Mouse (Mus musculus) hematopoietic multipotent progenitor cell, adult 10-12 weeks (in vitro differentiated cells): ENCODE data around the gene Tekt1. TPM values are rescaled to one million over a fixed set of nuclear protein-coding genes. Genes with fewer than 3 reads are reported as not detected.

Source experiments
- polyA plus RNA-seq: library from polyadenylated mRNA; stranded (reverse); fragments of >175 nt; gene quantifications from 2 replicates; pipeline ENCODE4 v1.2.3, GENCODE M21; 2012; ENCODE audit warnings: low replicate concordance

Tekt1 gene
- polyA plus RNA-seq, result not detected in 2 replicates

GRCm38 (mm10) chr11:72362347-72362741, at the start of gene Tekt1:
Tekt1 (minus strand) TSS chr11:72362442.

GRCm38 (mm10) chr11:72411093-72411921, 49.1 kb upstream of the Tekt1 start, which contains the start of gene Smtnl2:
Smtnl2 (minus strand) TSS chr11:72411713.

GRCm38 (mm10) chr11:72314151-72314895, 47.9 kb downstream of the Tekt1 start, which contains the start of gene Fbxo39:
Fbxo39 (plus strand) TSS chr11:72314444.

GRCm38 (mm10) chr11:72301334-72301733, 60.9 kb downstream of the Tekt1 start, which contains the start of gene Xaf1:
Xaf1 (plus strand) TSS chr11:72301629.

Other genes with a start within 250 kb of the Tekt1 start
- 0.08 and 0.46 TPM in 2 replicates for gene Pitpnm3, start 226.7 kb downstream of the Tekt1 start, polyA plus RNA-seq
- gene Gm43951, start 155.6 kb downstream of the Tekt1 start, polyA plus RNA-seq, result 0.10 and 0.28 TPM in 2 replicates
- 1.9 and 2.4 TPM in 2 replicates for gene 4933427D14Rik, start 155.0 kb downstream of the Tekt1 start, polyA plus RNA-seq
- gene Txndc17, start 154.9 kb downstream of the Tekt1 start, polyA plus RNA-seq, result 26.6 and 40.1 TPM in 2 replicates
- 0.15 and 1.4 TPM in 2 replicates for gene Med31, start 146.8 kb downstream of the Tekt1 start, polyA plus RNA-seq
- not detected in 2 replicates for gene Slc13a5, start 95.2 kb downstream of the Tekt1 start, polyA plus RNA-seq
- 2.2 and 3.8 TPM in 2 replicates for gene Xaf1, start 60.8 kb downstream of the Tekt1 start, polyA plus RNA-seq
- gene Fbxo39, start 48.0 kb downstream of the Tekt1 start, polyA plus RNA-seq, result not detected in 2 replicates
- 0.08 and 0.16 TPM in 2 replicates for gene Smtnl2, start 49.3 kb upstream of the Tekt1 start, polyA plus RNA-seq
- gene Ggt6, start 73.1 kb upstream of the Tekt1 start, polyA plus RNA-seq, result not detected in 2 replicates
- 53.3 and 73.9 TPM in 2 replicates for gene Mybbp1a, start 78.9 kb upstream of the Tekt1 start, polyA plus RNA-seq
- gene Spns2, start 127.5 kb upstream of the Tekt1 start, polyA plus RNA-seq, result 6.0 and 13.3 TPM in 2 replicates
- gene Spns3, start 188.1 kb upstream of the Tekt1 start, polyA plus RNA-seq, result 22.8 and 35.3 TPM in 2 replicates
- 19.1 and 36.2 TPM in 2 replicates for gene Ube2g1, start 244.8 kb upstream of the Tekt1 start, polyA plus RNA-seq